Mouse (Mus musculus) large intestine, adult 2 months (tissue): ENCODE measurements around the gene Mavs. TPM values are rescaled to one million over a fixed set of nuclear protein-coding genes. Genes with fewer than 3 reads are reported as not detected.

Experiments
- DNase-seq: peaks from one replicate; pipeline ENCODE4 v3.0.0-alpha.2; 2012; ENCODE audit warnings: low read depth, low spot score
- WGBS: fragments of 180-500 bp; shearing (Covaris S2); methylation state at CpG from one replicate; pipeline ENCODE4 v1.1.7; 2018; 5-methylcytosine and 5-hydroxymethylcytosine counted together
- polyA plus RNA-seq: library from polyadenylated mRNA; depleted of rRNA; stranded (reverse); fragments of >200 nt; gene quantifications from 2 replicates; pipeline ENCODE4 v1.2.3, GENCODE M21; 2012; rRNA removed

The Mavs gene
- polyA plus RNA-seq, 1 experiment: 66.1 TPM

- WGBS: 76% methylated on average over 8 of the region's 8 CpGs
- no peak for DNase-seq
These were observed 24.8 kb downstream of the Mavs start for GRCm38 (mm10) chr2:131258693-131259092.

DNA sequence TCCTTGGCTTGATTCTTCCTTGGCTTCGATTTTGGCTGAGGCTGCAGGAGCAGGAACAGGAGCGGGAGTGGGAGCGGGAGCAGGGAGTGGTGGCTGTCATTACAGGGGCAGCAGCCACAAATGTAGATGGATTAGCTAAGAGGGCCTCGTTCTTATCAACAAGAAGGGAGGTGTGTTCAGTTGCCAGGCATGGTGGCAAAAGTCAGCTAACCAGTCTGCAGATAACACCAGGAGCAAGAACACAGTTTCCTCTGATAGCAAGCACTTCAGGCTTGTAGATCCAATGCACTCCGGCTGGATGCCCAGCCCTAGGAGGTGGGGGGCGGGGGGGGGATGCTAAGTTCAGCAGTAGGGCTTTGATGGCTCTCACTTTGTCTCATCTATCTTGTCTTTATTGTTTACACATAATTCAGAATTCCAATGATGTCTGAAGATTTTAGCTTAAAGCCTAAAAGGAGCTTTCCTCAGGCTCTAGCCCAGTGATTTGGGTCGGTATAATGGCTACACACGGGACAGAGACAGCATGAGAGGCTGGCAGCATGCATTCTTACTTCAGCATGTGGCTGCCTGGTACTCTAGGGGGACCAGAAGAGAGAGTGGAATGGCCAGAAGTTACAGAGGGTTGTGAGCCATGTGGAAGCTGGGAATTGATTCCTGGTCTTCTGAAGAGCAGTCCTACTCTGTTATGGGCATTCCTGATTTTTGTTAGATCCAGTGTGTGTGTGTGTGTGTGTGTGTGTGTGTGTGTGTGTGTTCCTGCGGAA, 26.9 kb downstream of the Mavs start:
- no peak for DNase-seq
- WGBS: 59% methylated on average over 9 of the region's 9 CpGs

DNA sequence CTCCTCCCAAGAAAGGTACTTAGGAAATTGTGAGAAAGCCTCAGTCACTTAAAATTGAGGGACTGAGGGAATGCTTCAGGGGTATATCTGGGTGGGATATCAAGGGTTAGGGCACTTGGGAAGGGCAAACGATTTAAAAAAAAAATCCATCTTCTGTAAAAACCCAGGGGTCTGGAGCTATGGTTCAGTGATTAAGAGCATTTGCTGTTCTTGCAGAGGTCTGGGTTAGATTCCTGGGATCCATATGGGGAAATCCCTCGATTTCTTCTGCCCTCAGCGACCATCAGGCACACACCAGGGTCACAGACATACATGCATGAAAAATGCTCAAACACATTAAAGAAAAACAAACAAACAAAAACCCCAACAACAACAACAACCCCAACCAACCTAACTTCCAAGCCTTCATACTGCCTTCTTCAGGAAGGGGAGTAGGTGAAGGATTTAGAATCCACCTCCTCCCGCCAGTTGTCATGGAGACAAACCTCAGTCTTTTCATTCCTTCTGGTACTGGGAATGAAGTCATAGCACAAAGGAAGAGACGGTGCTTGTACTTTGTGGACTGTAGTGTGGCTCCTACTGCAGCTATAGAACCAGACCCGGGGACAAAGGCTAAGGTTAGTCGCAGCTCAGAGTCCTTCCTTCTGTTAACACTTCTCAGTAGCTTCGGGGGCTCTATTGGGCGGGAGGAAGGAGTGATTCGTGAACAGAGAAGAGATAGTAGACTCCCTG, 27.8 kb downstream of the Mavs start:
- peak; percentile 31 for DNase-seq
- 5% methylated on average over 10 of the region's 10 CpGs for WGBS

DNA sequence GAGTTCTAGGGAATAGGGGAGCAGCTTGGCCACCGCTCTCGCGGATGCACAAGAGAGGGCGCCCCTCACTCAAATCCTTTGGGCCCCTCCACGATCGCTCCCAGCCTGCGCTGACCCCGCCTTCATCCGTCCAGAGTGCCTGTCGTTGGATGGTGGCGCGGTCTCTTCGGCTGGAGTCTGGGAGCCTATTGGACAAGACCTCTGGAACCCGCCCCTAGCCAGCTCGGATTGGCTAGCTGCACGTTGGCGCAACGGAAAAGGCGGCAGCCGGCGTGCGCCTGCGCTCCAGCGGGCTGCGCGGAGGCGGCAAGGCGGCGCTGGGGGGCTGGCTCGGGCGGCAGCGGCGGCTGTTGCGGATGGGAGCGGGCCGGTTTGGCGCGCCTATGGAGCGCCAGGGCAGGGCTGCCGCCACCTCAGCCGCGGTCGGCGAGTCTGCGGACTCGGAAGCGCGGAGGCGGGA, 28.4 kb downstream of the Mavs start, which contains the start of gene Pank2:
Gene Pank2, plus strand, starts transcription at position 283 of the 460 bp plus-strand sequence.
- peak; percentile 90 for DNase-seq
- under 1% methylated on average over 49 of the region's 49 CpGs for WGBS

GRCm38 (mm10) chr2:131262680-131263670, 29.1 kb downstream of the Mavs start:
- DNase-seq: peak; percentile 24
- under 1% methylated on average over 59 of the region's 59 CpGs for WGBS

DNA sequence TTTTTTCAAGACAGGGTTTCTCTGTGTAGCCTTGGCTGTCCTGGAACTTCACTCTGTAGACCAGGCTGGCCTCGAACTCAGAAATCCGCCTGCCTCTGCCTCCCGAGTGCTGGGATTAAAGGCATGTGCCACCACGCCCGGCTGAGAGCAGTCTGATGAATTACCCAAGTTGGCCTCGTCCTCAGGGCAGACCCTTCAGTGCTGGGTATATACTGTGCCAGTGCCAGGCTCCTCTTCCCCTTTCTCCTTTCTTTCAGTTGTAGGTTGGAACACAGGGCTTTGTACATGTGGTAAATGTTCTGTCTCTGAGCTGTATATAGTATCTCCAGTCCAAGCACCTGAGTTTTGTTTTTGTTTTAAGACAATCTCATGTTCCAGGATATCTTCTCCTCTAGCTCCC, 30.2 kb downstream of the Mavs start:
- 38% methylated on average over 6 of the region's 6 CpGs for WGBS
- DNase-seq: no peak

GRCm38 (mm10) chr2:131265056-131265455, 31.2 kb downstream of the Mavs start:
- WGBS: 45% methylated on average over 2 of the region's 2 CpGs
- no peak for DNase-seq

GRCm38 (mm10) chr2:131275493-131275892, 41.6 kb downstream of the Mavs start:
- no peak for DNase-seq
- WGBS: 94% methylated on average over 3 of the region's 3 CpGs

DNA sequence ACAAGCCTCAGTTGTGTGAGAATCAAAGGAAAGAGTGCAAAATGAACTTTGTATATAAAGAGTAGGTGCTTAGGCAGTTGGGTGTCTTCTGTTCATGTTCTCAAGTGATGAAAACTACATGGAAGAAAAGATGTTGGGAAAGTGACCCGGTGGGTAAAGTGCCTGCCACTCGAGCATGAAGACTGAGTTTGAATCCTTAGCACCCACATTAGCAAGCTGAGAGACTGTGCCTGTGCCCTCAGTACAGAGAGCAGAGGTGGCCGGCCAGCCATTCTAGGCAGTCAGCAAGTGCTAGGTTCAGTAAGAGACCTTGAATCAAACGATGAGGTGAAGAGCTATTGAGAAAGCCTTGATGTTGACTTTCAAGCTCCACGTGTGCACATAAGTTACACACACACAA, 42.9 kb downstream of the Mavs start:
- DNase-seq: no peak
- 87% methylated on average over 5 of the region's 5 CpGs for WGBS

GRCm38 (mm10) chr2:131281596-131281995, 47.7 kb downstream of the Mavs start:
- WGBS: 88% methylated on average over 1 of the region's 1 CpGs
- no peak for DNase-seq

DNA sequence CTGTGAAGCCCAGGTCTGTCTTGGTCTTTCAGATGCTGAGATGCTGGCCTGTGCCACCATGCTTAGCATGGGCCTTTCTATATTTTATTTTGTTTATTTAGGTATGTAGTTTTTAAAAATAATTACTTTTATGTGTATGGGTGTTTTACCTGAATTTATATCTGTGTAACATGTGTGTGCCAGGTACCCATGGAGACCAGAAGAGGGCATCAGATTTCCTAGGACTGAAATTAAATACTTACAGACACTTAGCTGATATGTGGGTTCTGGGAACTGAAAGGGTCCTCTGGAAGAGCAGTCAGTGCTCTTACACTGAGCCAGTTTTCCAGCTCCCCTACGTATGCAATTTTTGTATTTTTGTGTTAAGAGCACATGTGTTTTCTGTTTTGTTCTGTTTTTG, 52.4 kb downstream of the Mavs start:
- DNase-seq: no peak
- 94% methylated on average over 1 of the region's 1 CpGs for WGBS

DNA sequence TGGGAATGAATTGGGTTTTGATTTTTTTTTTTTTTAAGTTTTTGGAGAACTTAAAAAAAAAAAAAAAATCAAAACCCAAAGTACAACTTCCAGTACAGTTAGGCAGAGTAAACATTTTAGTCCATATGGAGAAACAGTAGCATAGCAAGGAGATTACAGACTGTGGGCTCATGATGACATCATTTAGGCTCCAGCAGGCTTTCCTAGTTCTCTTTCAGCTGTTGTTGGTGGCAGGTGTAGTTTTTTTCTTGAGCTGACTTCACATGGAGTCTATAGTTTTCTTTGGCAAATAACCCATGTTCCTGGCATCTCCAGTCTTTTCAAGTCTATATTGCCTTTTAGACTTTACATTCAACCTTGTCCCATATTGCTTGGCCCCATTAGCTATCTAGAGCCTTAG, 56.8 kb downstream of the Mavs start:
- DNase-seq: no peak

GRCm38 (mm10) chr2:131296746-131297261, 62.9 kb downstream of the Mavs start:
- 92% methylated on average over 2 of the region's 2 CpGs for WGBS
- DNase-seq: no peak

Other genes with a start within 250 kb of the Mavs start
- gene Gfra4, start 191.0 kb upstream of the Mavs start, polyA plus RNA-seq: 13.6 and 15.4 TPM in 2 replicates
- 16.3 and 22.0 TPM in 2 replicates for gene Adam33, start 170.2 kb upstream of the Mavs start, polyA plus RNA-seq
- gene Siglec1, start 147.3 kb upstream of the Mavs start, polyA plus RNA-seq: 1.2 and 3.0 TPM in 2 replicates
- 2.0 and 3.2 TPM in 2 replicates for gene Hspa12b, start 106.8 kb upstream of the Mavs start, polyA plus RNA-seq
- not detected in 2 replicates for gene Gm11037, start 100.6 kb upstream of the Mavs start, polyA plus RNA-seq
- gene 1700037H04Rik, start 74.0 kb upstream of the Mavs start, polyA plus RNA-seq: 59.4 and 63.8 TPM in 2 replicates
- 48.3 and 64.6 TPM in 2 replicates for gene Cenpb, start 54.0 kb upstream of the Mavs start, polyA plus RNA-seq
- 35.6 and 37.3 TPM in 2 replicates for gene Cdc25b, start 47.1 kb upstream of the Mavs start, polyA plus RNA-seq
- 7.6 and 9.2 TPM in 2 replicates for gene Spef1, start 46.8 kb upstream of the Mavs start, polyA plus RNA-seq
- gene Ap5s1, start 27.0 kb upstream of the Mavs start, polyA plus RNA-seq: 66.7 and 70.3 TPM in 2 replicates
- 16.7 and 17.4 TPM in 2 replicates for gene Pank2, start 28.4 kb downstream of the Mavs start, polyA plus RNA-seq
- 2.9 and 5.8 TPM in 2 replicates for gene Rnf24, start 118.8 kb downstream of the Mavs start, polyA plus RNA-seq